17 mouse cellular contexts compared by ENCODE assay signal in the genomic region with DNA sequence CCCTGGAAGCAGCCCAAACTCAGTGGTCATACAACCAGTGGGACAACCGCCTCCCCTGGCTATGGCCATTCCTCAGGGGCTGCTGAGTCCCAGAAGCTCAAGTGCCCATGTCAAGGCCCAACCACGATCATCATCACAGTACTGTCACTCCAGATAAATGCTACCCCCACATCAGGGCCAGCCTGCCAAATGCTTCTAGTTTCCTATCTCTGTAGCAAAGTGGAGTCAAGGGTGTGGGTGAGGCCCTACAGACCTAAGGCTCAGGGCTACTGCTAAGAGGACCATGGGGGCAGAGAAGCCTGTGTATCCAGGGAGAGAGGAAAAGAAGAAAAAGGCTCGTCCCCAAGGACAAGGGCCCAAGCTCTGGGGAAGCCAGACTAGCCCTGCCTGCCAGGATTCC. TPM values are rescaled to one million over a fixed set of nuclear protein-coding genes. Genes with fewer than 3 reads are reported as not detected.
A peak's percentile ranks its signal among the peaks of the same experiment; 100 is the strongest.
DNase-seq lines count a peak whose midpoint lies in the region; ATAC-seq and TF ChIP-seq lines count a peak whose summit lies in the region.
"Had no signal": no experiment of that assay in that cellular context is flagged by ENCODE, and none has a peak within 500 bp of the region (broad histone marks: within the 10 kb centered on the region; RNA-seq: fewer than 3 reads in every experiment).

No protein-coding gene starts in this region.

- no peak for TF ChIP-seq CTCF in liver, embryonic 14.5 days (IDR thresholded peaks at IDR 0.05; ENCODE audit: low read depth)

- 71% methylated on average over 3 of the region's 3 CpGs for WGBS in embryonic facial prominence, embryonic 13.5 days
- WGBS in embryonic facial prominence, embryonic 10.5 days: 82% methylated on average over 3 of the region's 3 CpGs
- 38% methylated on average over 3 of the region's 3 CpGs for WGBS in heart, embryonic 15.5 days
- 44% methylated on average over 3 of the region's 3 CpGs for WGBS in liver, embryonic 12.5 days (ENCODE audit: insufficient replicate concordance)
- 41% methylated on average over 3 of the region's 3 CpGs for WGBS in liver, embryonic 14.5 days (ENCODE audit: insufficient replicate concordance)

- no peak overlapping the region for H3K4me3 ChIP-seq in embryonic facial prominence, embryonic 13.5 days
- H3K4me3 ChIP-seq in embryonic facial prominence, embryonic 10.5 days: no peak overlapping the region
- H3K4me3 ChIP-seq in heart, embryonic 15.5 days: no peak overlapping the region
- H3K4me3 ChIP-seq in liver, embryonic 12.5 days: no peak overlapping the region
- no peak overlapping the region for H3K4me3 ChIP-seq in liver, embryonic 14.5 days (ENCODE audit: insufficient read depth in 1 of 2, low read depth in 2 of 2, low read length in 2 of 2)
- H3K4me3 ChIP-seq: forebrain, embryonic 15.5 days; heart, embryonic 10.5 days; hindbrain, embryonic 12.5 days had no signal

- TF ChIP-seq EP300 in liver, embryonic 14.5 days (IDR thresholded peaks at IDR 0.05; ENCODE audit: low read depth): no peak

- H3K9ac ChIP-seq in embryonic facial prominence, embryonic 13.5 days: 0 out of 2 replicates have a peak overlapping the region, but pooled peaks have one; percentile 36
- H3K9ac ChIP-seq in heart, embryonic 15.5 days: no peak overlapping the region
- no peak overlapping the region for H3K9ac ChIP-seq in liver, embryonic 12.5 days
- H3K9ac ChIP-seq in liver, embryonic 14.5 days (replicated peaks): no peak overlapping the region
- H3K9ac ChIP-seq: forebrain, embryonic 15.5 days; hindbrain, embryonic 12.5 days had no signal

- no peaks in the 10 kb centered on the region for H3K9me3 ChIP-seq in embryonic facial prominence, embryonic 13.5 days
- no peaks in the 10 kb centered on the region for H3K9me3 ChIP-seq in embryonic facial prominence, embryonic 10.5 days
- no peaks in the 10 kb centered on the region for H3K9me3 ChIP-seq in heart, embryonic 15.5 days (replicated peaks)
- no peaks in the 10 kb centered on the region for H3K9me3 ChIP-seq in liver, embryonic 12.5 days (replicated peaks)
- no peaks in the 10 kb centered on the region for H3K9me3 ChIP-seq in liver, embryonic 14.5 days (ENCODE audit: control insufficient read depth, low read length)
- H3K9me3 ChIP-seq: forebrain, embryonic 15.5 days; heart, embryonic 10.5 days; hindbrain, embryonic 12.5 days had no signal

- H3K4me2 ChIP-seq in embryonic facial prominence, embryonic 13.5 days: no peak overlapping the region
- H3K4me2 ChIP-seq in heart, embryonic 15.5 days: 0 out of 2 replicates have a peak overlapping the region, but pooled peaks have one; percentile 12
- H3K4me2 ChIP-seq in liver, embryonic 12.5 days: no peak overlapping the region
- no peak overlapping the region; the same call in 1 of the 2 replicates for H3K4me2 ChIP-seq in liver, embryonic 14.5 days (ENCODE audit: low read depth)
- H3K4me2 ChIP-seq: forebrain, embryonic 15.5 days; hindbrain, embryonic 12.5 days had no signal

- no peak overlapping the region for H3K27ac ChIP-seq in embryonic facial prominence, embryonic 13.5 days
- H3K27ac ChIP-seq in embryonic facial prominence, embryonic 10.5 days (replicated peaks): no peak overlapping the region
- no peak overlapping the region for H3K27ac ChIP-seq in heart, embryonic 15.5 days
- no peak overlapping the region for H3K27ac ChIP-seq in liver, embryonic 12.5 days
- no peak overlapping the region for H3K27ac ChIP-seq in liver, embryonic 14.5 days
- H3K27ac ChIP-seq: forebrain, embryonic 15.5 days; hindbrain, embryonic 12.5 days had no signal

- DNase-seq in embryonic facial prominence, embryonic 10.5 days (ENCODE audit: low spot score): no peak
- DNase-seq in heart, adult 8-10 months (ENCODE audit: low spot score): no peak
- DNase-seq in liver: no peak
- no peak for DNase-seq in liver, embryonic 14.5 days (ENCODE audit: low read depth in 3 of 3, low spot score in 3 of 3)
- DNase-seq in kidney, adult 8-10 months: no peak
- DNase-seq: adrenal gland, postnatal 10 days; cerebellum, adult 18-20 months; cerebellum, postnatal 10 days; gastrocnemius, postnatal 14 days; heart, postnatal 36 days had no signal

- no peak for ATAC-seq in embryonic facial prominence, embryonic 13.5 days (ENCODE audit: insufficient number of reproducible peaks, insufficient read depth, low FRiP score, low TSS enrichment, low read depth)
- ATAC-seq in heart, embryonic 15.5 days (replicated peaks; ENCODE audit: insufficient number of reproducible peaks, insufficient read depth, low FRiP score, low read depth): no peak
- 0 out of 2 replicates have a peak, but pooled peaks have one; percentile 24 for ATAC-seq in liver, embryonic 12.5 days
- ATAC-seq in liver, embryonic 14.5 days (ENCODE audit: insufficient read depth): peak; percentile 51; the same call in 1 of the 2 replicates
- ATAC-seq: forebrain, embryonic 15.5 days; hindbrain, embryonic 16.5 days had no signal

- H3K36me3 ChIP-seq in embryonic facial prominence, embryonic 13.5 days: no peaks in the 10 kb centered on the region
- no peaks in the 10 kb centered on the region for H3K36me3 ChIP-seq in embryonic facial prominence, embryonic 10.5 days (replicated peaks)
- no peaks in the 10 kb centered on the region for H3K36me3 ChIP-seq in heart, embryonic 15.5 days
- no peaks in the 10 kb centered on the region for H3K36me3 ChIP-seq in liver, embryonic 12.5 days
- H3K36me3 ChIP-seq in liver, embryonic 14.5 days (replicated peaks; ENCODE audit: control insufficient read depth, insufficient read depth, low read depth): no peaks in the 10 kb centered on the region
- H3K36me3 ChIP-seq: forebrain, embryonic 15.5 days; heart, embryonic 10.5 days; hindbrain, embryonic 12.5 days had no signal

- peaks cover 18% of the 10 kb centered on the region for H3K27me3 ChIP-seq in embryonic facial prominence, embryonic 13.5 days
- peaks cover 55% of the 10 kb centered on the region for H3K27me3 ChIP-seq in embryonic facial prominence, embryonic 10.5 days (replicated peaks; ENCODE audit: low read depth, poor library complexity, severe bottlenecking)
- H3K27me3 ChIP-seq in heart, embryonic 15.5 days: peaks cover 4% of the 10 kb centered on the region; the same call in 1 of the 2 replicates
- H3K27me3 ChIP-seq in liver, embryonic 12.5 days (replicated peaks): peaks cover 79% of the 10 kb centered on the region
- H3K27me3 ChIP-seq in liver, embryonic 14.5 days (ENCODE audit: control insufficient read depth, insufficient read depth, low read length): peaks cover 13% of the 10 kb centered on the region

- H3K4me1 ChIP-seq in embryonic facial prominence, embryonic 13.5 days: peaks cover 24% of the 10 kb centered on the region
- H3K4me1 ChIP-seq in embryonic facial prominence, embryonic 10.5 days: peaks cover 8% of the 10 kb centered on the region
- H3K4me1 ChIP-seq in heart, embryonic 15.5 days (replicated peaks): peaks cover 44% of the 10 kb centered on the region
- peaks cover 38% of the 10 kb centered on the region for H3K4me1 ChIP-seq in liver, embryonic 12.5 days
- H3K4me1 ChIP-seq in liver, embryonic 14.5 days (replicated peaks; ENCODE audit: control insufficient read depth in 2 of 2, insufficient read depth in 2 of 2, low read length in 1 of 2): peaks cover 7 to 12% of the 10 kb centered on the region in 2 experiments; a peak in 2 of 4 replicates

RNA-seq across cellular contexts. Expression of a gene that starts 6.5 kb away (rescaled TPM):
- 4.4 and 6.7 TPM in 2 replicates for polyA plus RNA-seq in embryonic facial prominence, embryonic 13.5 days (2015; fragmentation: Nextera tagmentation; extraction: Ambion mirVana)
- 5.7 and 5.9 TPM in 2 replicates for polyA plus RNA-seq in embryonic facial prominence, embryonic 10.5 days (2016; fragmentation: Nextera tagmentation; extraction: Ambion mirVana)
- polyA plus RNA-seq in heart, embryonic 15.5 days (2015; fragmentation: Nextera tagmentation; extraction: Ambion mirVana): 5.2 and 8.0 TPM in 2 replicates
- 10 to 100 TPM; 27.6 to 44.2 (median 31.7) TPM for total RNA-seq in heart, adult 8-10 months (2022)
- polyA plus RNA-seq in liver, embryonic 12.5 days (2016; fragmentation: Nextera tagmentation; extraction: Ambion mirVana): 3.0 and 3.2 TPM in 2 replicates
- polyA plus RNA-seq in liver, embryonic 14.5 days (2012; rRNA removed): 1.4 TPM in 2 replicates
- 2.4 and 3.1 TPM in 2 replicates for polyA plus RNA-seq in liver, embryonic 14.5 days (2014; fragmentation: Nextera tagmentation; extraction: Ambion mirVana)

Comparison
In these comparisons a context has a peak if more than half of its experiments do, and no peak if none do; other contexts are left out.
1. ATAC-seq: peak in liver, embryonic 12.5 days (single experiment) and liver, embryonic 14.5 days (single experiment); none in embryonic facial prominence, embryonic 13.5 days (single experiment) and heart, embryonic 15.5 days (single experiment).